In genomic region chr9:48999256-48999655, GRCm38 (mm10) we compare ENCODE assay signal across 30 mouse cellular contexts. TPM values are rescaled to one million over a fixed set of nuclear protein-coding genes. Genes with fewer than 3 reads are reported as not detected.
A peak's percentile ranks its signal among the peaks of the same experiment; 100 is the strongest.
DNase-seq lines count a peak whose midpoint lies in the region; ATAC-seq and TF ChIP-seq lines count a peak whose summit lies in the region.
"Had no signal": no experiment of that assay in that cellular context is flagged by ENCODE, and none has a peak within 500 bp of the region (broad histone marks: within the 10 kb centered on the region; RNA-seq: fewer than 3 reads in every experiment).

No protein-coding gene starts in this region.

- no peaks in the 10 kb centered on the region for H3K9me3 ChIP-seq in heart, embryonic 13.5 days
- no peaks in the 10 kb centered on the region for H3K9me3 ChIP-seq in kidney, postnatal 0 days (replicated peaks; ENCODE audit: low read length)
- no peaks in the 10 kb centered on the region for H3K9me3 ChIP-seq in hindbrain, embryonic 12.5 days (replicated peaks)
- H3K9me3 ChIP-seq: kidney, embryonic 15.5 days; limb, embryonic 13.5 days; lung, embryonic 15.5 days; midbrain, embryonic 12.5 days; neural tube, embryonic 13.5 days had no signal

- peak overlapping the region; percentile 89 for H3K27ac ChIP-seq in gastrocnemius, adult 2 months
- peak overlapping the region; percentile 82 for H3K27ac ChIP-seq in heart, embryonic 13.5 days (replicated peaks)
- H3K27ac ChIP-seq in kidney, postnatal 0 days = no peak overlapping the region
- H3K27ac ChIP-seq in hindbrain, embryonic 12.5 days = no peak overlapping the region
- H3K27ac ChIP-seq: kidney, embryonic 15.5 days; limb, embryonic 13.5 days; lung, embryonic 15.5 days; midbrain, embryonic 12.5 days; neural tube, embryonic 13.5 days had no signal

- peak overlapping the region; percentile 11; the same call in 1 of the 2 replicates for H3K4me2 ChIP-seq in heart, embryonic 13.5 days
- H3K4me2 ChIP-seq in kidney, postnatal 0 days (ENCODE audit: low read length) = no peak overlapping the region
- no peak overlapping the region for H3K4me2 ChIP-seq in hindbrain, embryonic 12.5 days (replicated peaks)
- H3K4me2 ChIP-seq: kidney, embryonic 15.5 days; limb, embryonic 13.5 days; liver, embryonic 11.5 days; lung, embryonic 15.5 days; midbrain, embryonic 12.5 days; neural tube, embryonic 13.5 days had no signal

- TF ChIP-seq CTCF in gastrocnemius, adult 2 months (IDR thresholded peaks at IDR 0.05) = no peak
- no peak for TF ChIP-seq CTCF in kidney, postnatal 0 days (IDR thresholded peaks at IDR 0.05; ENCODE audit: low read depth)

- ATAC-seq in heart, embryonic 13.5 days (ENCODE audit: extremely low read depth, insufficient number of reproducible peaks, low FRiP score, low TSS enrichment) = no peak
- ATAC-seq in kidney, postnatal 0 days (replicated peaks; ENCODE audit: low FRiP score, low read depth) = no peak
- ATAC-seq in hindbrain, embryonic 12.5 days (ENCODE audit: low FRiP score) = no peak
- ATAC-seq: forebrain, embryonic 14.5 days; hindbrain, embryonic 16.5 days; Patski had no signal

- no peaks in the 10 kb centered on the region for H3K27me3 ChIP-seq in heart, embryonic 13.5 days (replicated peaks)
- H3K27me3 ChIP-seq in kidney, postnatal 0 days (ENCODE audit: insufficient read depth, low read length) = no peaks in the 10 kb centered on the region
- H3K27me3 ChIP-seq in hindbrain, embryonic 12.5 days = no peaks in the 10 kb centered on the region
- H3K27me3 ChIP-seq: kidney, embryonic 15.5 days; limb, embryonic 13.5 days; lung, embryonic 15.5 days; midbrain, embryonic 12.5 days; neural tube, embryonic 13.5 days; Patski had no signal

- intact Hi-C loops in gastrocnemius, adult 2 months (cut with DNase I) = no loop called here
- intact Hi-C loops in gastrocnemius, postnatal 36 days (cut with DNase I) = no loop called here
- intact Hi-C loops in heart, postnatal 10 days (cut with DNase I) = no loop called here

- peak overlapping the region; percentile 37 for H3K4me3 ChIP-seq in gastrocnemius, adult 2 months
- no peak overlapping the region for H3K4me3 ChIP-seq in heart, embryonic 13.5 days
- H3K4me3 ChIP-seq in kidney, postnatal 0 days (replicated peaks; ENCODE audit: low read depth, low read length) = no peak overlapping the region
- H3K4me3 ChIP-seq in hindbrain, embryonic 12.5 days = no peak overlapping the region
- H3K4me3 ChIP-seq: kidney, embryonic 15.5 days; limb, embryonic 13.5 days; lung, embryonic 15.5 days; midbrain, embryonic 12.5 days; neural tube, embryonic 13.5 days had no signal

- H3K4me1 ChIP-seq in heart, embryonic 13.5 days = peaks cover 30% of the 10 kb centered on the region
- no peaks in the 10 kb centered on the region for H3K4me1 ChIP-seq in kidney, postnatal 0 days (replicated peaks; ENCODE audit: insufficient read depth, low read length)
- H3K4me1 ChIP-seq in hindbrain, embryonic 12.5 days = no peaks in the 10 kb centered on the region
- H3K4me1 ChIP-seq: kidney, embryonic 15.5 days; limb, embryonic 13.5 days; lung, embryonic 15.5 days; midbrain, embryonic 12.5 days; neural tube, embryonic 13.5 days had no signal

- 67% methylated on average over 6 of the region's 6 CpGs for WGBS in heart, embryonic 13.5 days
- 75% methylated on average over 6 of the region's 6 CpGs for WGBS in kidney, postnatal 0 days
- WGBS in hindbrain, embryonic 12.5 days = 88% methylated on average over 6 of the region's 6 CpGs

- H3K36me3 ChIP-seq in heart, embryonic 13.5 days = peaks cover 77% of the 10 kb centered on the region
- H3K36me3 ChIP-seq in kidney, postnatal 0 days (ENCODE audit: insufficient read depth, low read length) = peaks cover 21% of the 10 kb centered on the region
- peaks cover 24% of the 10 kb centered on the region for H3K36me3 ChIP-seq in hindbrain, embryonic 12.5 days

- H3K9ac ChIP-seq in heart, embryonic 13.5 days = peak overlapping the region; percentile 52; the same call in 1 of the 2 replicates
- H3K9ac ChIP-seq in kidney, postnatal 0 days (ENCODE audit: low read depth, low read length) = no peak overlapping the region
- H3K9ac ChIP-seq in hindbrain, embryonic 12.5 days = no peak overlapping the region
- H3K9ac ChIP-seq: kidney, embryonic 15.5 days; limb, embryonic 13.5 days; lung, embryonic 15.5 days; midbrain, embryonic 12.5 days; neural tube, embryonic 13.5 days had no signal

- DNase-seq in gastrocnemius, adult 2 months = peak; percentile 60
- DNase-seq in gastrocnemius, postnatal 36 days = no peak
- DNase-seq in heart, postnatal 10 days = no peak
- DNase-seq in kidney, postnatal 0 days (ENCODE audit: low spot score) = peak; percentile 6
- DNase-seq in kidney, postnatal 14 days = no peak
- DNase-seq: adrenal gland, postnatal 10 days; cerebellum, adult 8-10 months; cerebellum, postnatal 25 days; kidney, adult 18-20 months; kidney, postnatal 4 days had no signal

RNA-seq across cellular contexts. Expression of gene Usp28, which starts 14.1 kb away (rescaled TPM):
- 10 to 100 TPM; 56.6 to 67.2 TPM for total RNA-seq in gastrocnemius, adult 2 months (2021)
- total RNA-seq in gastrocnemius, postnatal 36 days (2021) = 10 to 100 TPM; 68.2 to 77.8 TPM
- polyA plus RNA-seq in heart, embryonic 13.5 days (2015; fragmentation: Nextera tagmentation; extraction: Ambion mirVana) = 89.2 and 97.2 TPM in 2 replicates
- total RNA-seq in heart, postnatal 10 days (2021) = 100 to 1,000 TPM; 161 to 198 TPM
- polyA plus RNA-seq in kidney, postnatal 0 days (2015; fragmentation: Nextera tagmentation; extraction: Ambion mirVana) = 12.1 and 14.4 TPM in 2 replicates
- polyA plus RNA-seq in hindbrain, embryonic 12.5 days (2016; fragmentation: Nextera tagmentation; extraction: Ambion mirVana) = 45.0 and 47.3 TPM in 2 replicates

RNA-seq across cellular contexts. Expression of gene Htr3b, which starts 34.5 kb away (rescaled TPM):
- total RNA-seq in gastrocnemius, adult 2 months (2021) = not detected
- not detected for total RNA-seq in gastrocnemius, postnatal 36 days (2021)
- polyA plus RNA-seq in heart, embryonic 13.5 days (2015; fragmentation: Nextera tagmentation; extraction: Ambion mirVana) = 0.12 TPM in 1 of 2 replicates, not detected in the other
- total RNA-seq in heart, postnatal 10 days (2021) = not detected
- polyA plus RNA-seq in kidney, postnatal 0 days (2015; fragmentation: Nextera tagmentation; extraction: Ambion mirVana) = 0.09 TPM in 1 of 2 replicates, not detected in the other
- polyA plus RNA-seq in hindbrain, embryonic 12.5 days (2016; fragmentation: Nextera tagmentation; extraction: Ambion mirVana) = 0.22 TPM in 1 of 2 replicates, not detected in the other
- total RNA-seq: hematopoietic stem cell, adult 5-6 weeks; layer of hippocampus, adult 8-10 months; layer of hippocampus, postnatal 25 days; left cerebral cortex, adult 8-10 months; left cerebral cortex, postnatal 36 days; megakaryocyte progenitor cell, adult 5-6 weeks; MEL; midbrain, postnatal 0 days had no signal
- polyA plus RNA-seq: forebrain, embryonic 14.5 days; limb, embryonic 13.5 days; liver, embryonic 11.5 days; liver, embryonic 16.5 days; midbrain, embryonic 12.5 days; Patski had no signal

RNA-seq across cellular contexts. Expression of gene Zw10, which starts 56.2 kb away (rescaled TPM):
- total RNA-seq in gastrocnemius, adult 2 months (2021) = 1 to 10 TPM; 8.2 to 8.8 TPM
- total RNA-seq in gastrocnemius, postnatal 36 days (2021) = 1 to 10 TPM; 7.4 to 8.4 TPM
- 22.6 and 23.5 TPM in 2 replicates for polyA plus RNA-seq in heart, embryonic 13.5 days (2015; fragmentation: Nextera tagmentation; extraction: Ambion mirVana)
- 10 to 100 TPM; 12.1 to 12.4 TPM for total RNA-seq in heart, postnatal 10 days (2021)
- polyA plus RNA-seq in kidney, postnatal 0 days (2015; fragmentation: Nextera tagmentation; extraction: Ambion mirVana) = 19.1 and 21.4 TPM in 2 replicates
- polyA plus RNA-seq in hindbrain, embryonic 12.5 days (2016; fragmentation: Nextera tagmentation; extraction: Ambion mirVana) = 40.4 and 43.1 TPM in 2 replicates

Comparison
In these comparisons a context has a peak if more than half of its experiments do, and no peak if none do; other contexts are left out.
1. DNase-seq: peak in gastrocnemius, adult 2 months (single experiment) and kidney, postnatal 0 days (single experiment); none in gastrocnemius, postnatal 36 days (0 of 2), heart, postnatal 10 days (0 of 2) and kidney, postnatal 14 days (single experiment).
2. H3K27ac ChIP-seq: peak in gastrocnemius, adult 2 months (single experiment) and heart, embryonic 13.5 days (single experiment); none in kidney, postnatal 0 days (single experiment) and hindbrain, embryonic 12.5 days (single experiment).